Mouse (Mus musculus): ENCODE results near the gene Micall2. TPM values are rescaled to one million over a fixed set of nuclear protein-coding genes. Genes with fewer than 3 reads are reported as not detected.
"Not testable (repeated sequence)": the region's sequence is repeated elsewhere in the genome, so short reads cannot be mapped to it uniquely, and the experiment has no call there.

Micall2 gene
- total and polyA plus RNA-seq, 2 experiments, result 0.86 to 1.3 TPM

DNA sequence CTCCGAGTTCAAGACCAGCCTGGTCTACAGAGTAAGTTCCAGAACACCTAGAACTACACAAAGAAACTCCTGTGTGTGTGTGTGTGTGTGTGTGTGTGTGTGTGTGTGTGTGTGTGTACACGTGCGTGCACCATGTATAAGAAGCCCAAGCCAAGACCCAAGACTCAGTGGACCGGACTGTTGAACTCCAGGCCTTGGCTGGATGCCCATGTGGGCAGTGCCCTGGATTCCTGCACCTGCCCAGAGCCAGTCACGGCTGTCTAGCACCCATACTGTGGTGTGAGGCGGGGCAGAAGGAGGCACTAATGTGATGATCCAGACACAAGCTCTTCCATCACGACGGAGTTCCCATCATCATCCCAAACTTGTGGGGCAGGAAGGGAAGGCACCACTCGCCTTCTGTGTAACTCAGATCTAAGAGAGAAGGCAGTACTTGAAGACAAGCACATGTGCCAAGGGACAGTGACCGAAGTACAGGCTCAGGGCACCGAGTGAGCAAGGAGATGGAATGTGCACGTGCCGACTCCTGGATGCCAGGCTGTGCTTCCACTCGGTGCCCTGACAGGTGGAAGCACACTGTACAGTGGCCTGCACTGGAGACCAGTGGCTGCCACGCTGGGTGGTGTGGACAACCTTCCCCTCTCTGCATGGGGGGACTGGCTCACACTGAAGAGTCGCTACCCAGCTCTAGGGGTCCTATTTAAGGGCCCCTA, 13.4 kb upstream of the Micall2 start:
- no peak overlapping the region for H3K4me3 ChIP-seq (ENCODE audit: insufficient read depth, low read depth, low read length)
- TF ChIP-seq CTCF (IDR thresholded peaks at IDR 0.05; ENCODE audit: low read depth, low read length) (no peak), POLR2A (IDR thresholded peaks at IDR 0.05; ENCODE audit: extremely low read depth, insufficient read depth, low read length) (no peak)
- H3K79me2 ChIP-seq (ENCODE audit: control insufficient read depth, insufficient read depth, low read length), result no peaks in the 10 kb centered on the region
- H3K27ac ChIP-seq (replicated peaks; ENCODE audit: insufficient read depth, low read depth, low read length), result no peak overlapping the region
- no peaks in the 10 kb centered on the region for H3K36me3 ChIP-seq (ENCODE audit: control insufficient read depth, insufficient read depth, low read length)
- H3K9ac ChIP-seq (ENCODE audit: low read depth, low read length), result no peak overlapping the region
- 64% methylated on average over 16 of the region's 16 CpGs for WGBS
- no peaks in the 10 kb centered on the region for H3K4me1 ChIP-seq (ENCODE audit: control insufficient read depth, insufficient read depth, low read length)
- H3K27me3 ChIP-seq (ENCODE audit: control insufficient read depth, insufficient read depth, low read length), result no peaks in the 10 kb centered on the region
- DNase-seq (ENCODE audit: extremely low read depth, low read depth, low spot score), result peak; percentile 72

DNA sequence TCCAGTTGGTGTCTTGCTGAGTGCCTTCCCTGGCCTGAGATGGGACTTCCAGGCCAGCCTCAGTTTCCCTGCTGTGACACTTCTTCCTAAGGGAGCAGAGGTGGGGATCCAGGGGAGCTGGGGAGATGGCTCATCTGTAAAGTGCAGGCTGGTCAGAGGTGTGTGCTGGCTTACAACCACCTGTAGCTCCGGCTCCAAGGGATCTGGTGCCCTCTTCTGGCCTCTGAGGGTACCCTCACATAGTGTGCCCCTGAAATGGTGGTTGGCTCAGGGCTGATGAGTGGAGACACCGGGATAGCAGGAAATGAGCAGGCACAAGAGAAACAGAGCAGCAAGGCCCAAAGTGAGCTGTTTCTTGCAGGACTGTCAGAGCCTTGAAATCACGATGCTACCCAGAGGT, 9.6 kb upstream of the Micall2 start:
- Histone ChIP-seq H3K27me3 (ENCODE audit: control insufficient read depth, insufficient read depth, low read length) (no peaks in the 10 kb centered on the region), H3K4me1 (ENCODE audit: control insufficient read depth, insufficient read depth, low read length) (no peaks in the 10 kb centered on the region), H3K9ac (ENCODE audit: low read depth, low read length) (no peak overlapping the region), H3K36me3 (ENCODE audit: control insufficient read depth, insufficient read depth, low read length) (no peaks in the 10 kb centered on the region), H3K4me3 (ENCODE audit: insufficient read depth, low read depth, low read length) (no peak overlapping the region), H3K79me2 (ENCODE audit: control insufficient read depth, insufficient read depth, low read length) (no peaks in the 10 kb centered on the region), H3K27ac (replicated peaks; ENCODE audit: insufficient read depth, low read depth, low read length) (no peak overlapping the region)
- 15% methylated on average over 3 of the region's 3 CpGs for WGBS
- peak; percentile 45 for DNase-seq (ENCODE audit: extremely low read depth, low read depth, low spot score)
- TF ChIP-seq POLR2A (IDR thresholded peaks at IDR 0.05; ENCODE audit: extremely low read depth, insufficient read depth, low read length) (no peak), CTCF (IDR thresholded peaks at IDR 0.05; ENCODE audit: low read depth, low read length) (peak; percentile 95)

DNA sequence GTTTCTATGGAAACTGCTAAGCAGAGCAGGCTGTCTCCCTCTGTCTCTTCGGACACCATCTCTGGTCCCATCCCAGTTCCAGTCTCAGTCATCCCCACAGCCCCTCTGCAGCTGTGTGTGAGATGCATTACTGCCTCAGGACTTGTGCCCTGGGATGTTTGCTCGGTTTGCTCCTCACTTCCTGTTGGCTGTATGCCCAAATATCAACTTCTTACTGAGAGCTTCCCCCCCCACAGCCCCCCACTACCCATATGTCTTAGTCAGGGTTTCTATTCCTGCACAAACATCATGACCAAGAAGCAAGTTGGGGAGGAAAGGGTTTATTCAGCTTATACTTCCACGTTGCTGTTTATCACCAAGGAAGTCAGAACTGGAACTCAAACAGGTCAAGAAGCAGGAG, 6.5 kb upstream of the Micall2 start:
- 41% methylated on average over 3 of the region's 3 CpGs for WGBS
- not testable (repeated sequence) for H3K9ac ChIP-seq (ENCODE audit: low read depth, low read length); H3K79me2 ChIP-seq (ENCODE audit: control insufficient read depth, insufficient read depth, low read length); H3K27me3 ChIP-seq (ENCODE audit: control insufficient read depth, insufficient read depth, low read length); H3K27ac ChIP-seq (replicated peaks; ENCODE audit: insufficient read depth, low read depth, low read length); DNase-seq (ENCODE audit: extremely low read depth, low read depth, low spot score); H3K4me1 ChIP-seq (ENCODE audit: control insufficient read depth, insufficient read depth, low read length); H3K36me3 ChIP-seq (ENCODE audit: control insufficient read depth, insufficient read depth, low read length); H3K4me3 ChIP-seq (ENCODE audit: insufficient read depth, low read depth, low read length)

DNA sequence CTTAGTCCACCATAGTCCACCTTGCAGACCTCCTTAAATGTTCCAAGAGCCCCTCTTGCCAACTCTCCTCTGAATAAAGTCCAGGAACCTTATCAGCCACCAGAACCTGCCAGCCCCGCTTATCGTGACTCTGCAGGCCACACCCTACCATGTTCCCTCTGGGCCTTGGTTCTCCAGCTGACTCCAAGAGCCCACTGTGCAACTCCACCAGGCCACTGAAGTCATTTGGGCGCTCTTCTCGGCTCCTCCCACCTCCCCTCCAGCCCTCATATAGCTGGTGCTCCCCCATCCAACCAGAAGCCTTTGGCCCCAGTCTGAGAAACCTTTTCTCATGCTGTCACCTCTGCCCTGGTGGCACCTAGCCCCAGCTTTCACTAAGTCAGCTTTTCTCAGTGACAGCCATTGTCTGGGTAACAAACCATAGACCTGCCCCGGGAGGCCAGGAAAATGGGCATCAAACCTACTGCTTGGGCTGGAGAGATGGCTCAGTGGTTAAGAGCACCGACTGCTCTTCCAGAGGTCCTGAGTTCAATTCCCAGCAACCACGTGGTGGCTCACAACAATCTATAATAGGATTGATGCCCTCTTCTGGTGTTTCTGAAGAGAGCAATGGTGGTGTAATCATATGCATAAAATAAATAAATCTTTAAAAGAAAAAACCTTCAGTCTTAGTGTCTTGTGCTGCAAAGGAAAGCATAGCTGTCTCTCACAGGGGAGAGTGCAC, 2.6 kb upstream of the Micall2 start:
- DNase-seq (ENCODE audit: extremely low read depth, low read depth, low spot score), result no peak
- Histone ChIP-seq H3K27ac (replicated peaks; ENCODE audit: insufficient read depth, low read depth, low read length) (no peak overlapping the region), H3K27me3 (ENCODE audit: control insufficient read depth, insufficient read depth, low read length) (no peaks in the 10 kb centered on the region), H3K36me3 (ENCODE audit: control insufficient read depth, insufficient read depth, low read length) (no peaks in the 10 kb centered on the region), H3K9ac (ENCODE audit: low read depth, low read length) (no peak overlapping the region), H3K4me3 (ENCODE audit: insufficient read depth, low read depth, low read length) (no peak overlapping the region), H3K4me1 (ENCODE audit: control insufficient read depth, insufficient read depth, low read length) (0 out of 2 replicates have a peak, but pooled peaks cover 2% of the 10 kb centered on the region), H3K79me2 (ENCODE audit: control insufficient read depth, insufficient read depth, low read length) (no peaks in the 10 kb centered on the region)
- TF ChIP-seq POLR2A (IDR thresholded peaks at IDR 0.05; ENCODE audit: extremely low read depth, insufficient read depth, low read length) (no peak), CTCF (IDR thresholded peaks at IDR 0.05; ENCODE audit: low read depth, low read length) (no peak)
- 75% methylated on average over 7 of the region's 7 CpGs for WGBS

DNA sequence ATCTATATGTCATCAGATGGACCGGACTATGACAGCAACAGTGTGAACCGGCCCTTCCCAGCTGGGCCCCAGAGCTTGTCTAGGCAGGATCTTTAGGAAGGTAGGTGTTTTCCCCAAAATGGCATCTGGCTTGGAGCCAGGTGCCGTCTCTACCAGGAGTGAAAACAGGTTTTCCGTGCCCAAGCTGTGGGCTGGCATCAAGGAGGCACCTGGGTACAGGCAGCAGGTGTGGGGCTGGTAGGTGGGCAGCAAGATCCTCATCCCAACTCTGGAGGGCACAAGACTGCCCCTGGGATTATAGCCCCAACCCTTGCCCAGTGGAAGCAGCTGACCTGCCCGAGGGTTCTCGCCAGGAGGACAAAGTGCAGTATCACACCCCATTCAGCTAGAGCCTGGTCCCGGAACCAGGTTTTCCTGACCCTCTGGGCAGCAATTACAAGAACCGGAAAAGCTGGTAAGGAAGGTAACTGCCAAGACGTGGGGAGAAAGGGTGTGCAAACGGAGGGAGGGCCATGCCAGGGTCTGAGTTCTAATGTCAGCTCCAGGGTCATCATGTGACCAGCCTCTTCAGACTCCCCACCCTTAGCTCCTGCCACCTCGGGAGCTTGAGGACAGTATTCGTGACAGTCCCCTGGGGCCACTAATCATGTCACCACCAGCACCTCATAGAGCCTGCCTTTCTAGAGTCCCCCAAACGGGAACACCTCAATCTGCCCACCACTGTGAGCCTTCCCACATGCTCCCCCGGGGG, 1.9 kb upstream of the Micall2 start:
- TF ChIP-seq CTCF (IDR thresholded peaks at IDR 0.05; ENCODE audit: low read depth, low read length) (no peak), POLR2A (IDR thresholded peaks at IDR 0.05; ENCODE audit: extremely low read depth, insufficient read depth, low read length) (no peak)
- peak; percentile 66 for DNase-seq (ENCODE audit: extremely low read depth, low read depth, low spot score)
- H3K36me3 ChIP-seq (ENCODE audit: control insufficient read depth, insufficient read depth, low read length), result no peaks in the 10 kb centered on the region
- peaks cover 5% of the 10 kb centered on the region; the same call in 1 of the 2 replicates for H3K4me1 ChIP-seq (ENCODE audit: control insufficient read depth, insufficient read depth, low read length)
- H3K27ac ChIP-seq (replicated peaks; ENCODE audit: insufficient read depth, low read depth, low read length), result no peak overlapping the region
- H3K27me3 ChIP-seq (ENCODE audit: control insufficient read depth, insufficient read depth, low read length), result no peaks in the 10 kb centered on the region
- H3K4me3 ChIP-seq (ENCODE audit: insufficient read depth, low read depth, low read length), result no peak overlapping the region
- H3K9ac ChIP-seq (ENCODE audit: low read depth, low read length), result no peak overlapping the region
- no peaks in the 10 kb centered on the region for H3K79me2 ChIP-seq (ENCODE audit: control insufficient read depth, insufficient read depth, low read length)
- 59% methylated on average over 14 of the region's 14 CpGs for WGBS
